Mouse (Mus musculus): ENCODE measurements at regions not wholly inside any gene's neighbourhood (a gene's known extent, or its start where the extent isn't known, plus 50 kb on each side); places are given as distances from the start of the nearest gene placed in this dataset.

DNA sequence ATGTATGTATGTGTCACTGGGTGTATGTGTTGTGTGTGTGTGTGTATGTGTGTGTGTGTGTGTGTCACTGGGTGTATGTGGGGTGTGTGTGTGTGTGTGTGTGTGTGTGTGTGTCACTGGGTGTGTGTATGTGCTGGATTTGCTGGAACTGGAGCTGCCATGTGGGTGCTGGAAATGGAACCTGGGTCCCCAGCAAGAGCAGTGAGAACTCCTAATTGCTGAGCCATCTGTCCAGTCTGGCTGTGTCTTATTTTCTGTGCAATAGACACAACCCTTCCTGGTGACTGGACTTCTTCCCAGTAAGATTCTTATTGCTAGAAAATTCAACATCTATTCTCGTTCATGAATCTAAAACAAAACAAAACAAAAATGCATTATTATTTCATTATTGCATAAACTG, 119.8 kb upstream of the Foxn2 start:
- TF ChIP-seq CTCF (IDR thresholded peaks at IDR 0.05; ENCODE audit: low read depth): no peak
- TF ChIP-seq EP300 (optimal IDR thresholded peaks at IDR 0.05): no peak

Data from stomach, postnatal 0 days (tissue).